Mouse (Mus musculus) embryo, embryonic 9.5 days (tissue): ENCODE measurements around the gene Isg15.

Experiments
- DNase-seq: peaks from one replicate; pipeline ENCODE4 v3.0.0-alpha.2; 2017; ENCODE audit errors: extremely low spot score

Isg15 gene

GRCm38 (mm10) chr4:156203001-156203412, 2.4 kb upstream of the Isg15 start, which contains the start of gene AW011738:
TSS of gene AW011738 (plus strand) at chr4:156203304.
- DNase-seq = peak; percentile 82

DNA sequence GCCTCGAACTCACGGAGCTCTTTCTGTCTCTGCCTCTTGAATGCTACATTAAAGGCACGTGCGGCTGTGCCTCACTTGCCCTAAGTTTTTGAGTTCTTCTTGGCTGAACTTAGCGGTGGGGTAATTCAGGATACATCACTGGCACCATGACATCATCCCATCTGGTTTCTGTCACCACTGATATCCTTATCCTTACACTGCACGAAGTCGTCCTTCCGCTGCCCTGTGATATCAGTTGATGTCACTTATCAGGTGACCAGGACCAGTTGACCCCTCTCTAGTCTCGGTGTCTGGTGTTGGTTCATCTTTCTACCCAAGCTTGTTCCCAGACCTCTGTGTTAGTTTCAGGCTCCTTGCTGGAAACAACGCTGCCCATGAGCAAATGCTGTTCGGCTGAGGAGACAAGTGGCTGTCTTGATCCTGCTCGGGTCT, 1.9 kb upstream of the Isg15 start:
- no peak for DNase-seq

- peak; percentile 96 for DNase-seq
These were observed 2.8 kb downstream of the Isg15 start for GRCm38 (mm10) chr4:156197829-156198205.

DNA sequence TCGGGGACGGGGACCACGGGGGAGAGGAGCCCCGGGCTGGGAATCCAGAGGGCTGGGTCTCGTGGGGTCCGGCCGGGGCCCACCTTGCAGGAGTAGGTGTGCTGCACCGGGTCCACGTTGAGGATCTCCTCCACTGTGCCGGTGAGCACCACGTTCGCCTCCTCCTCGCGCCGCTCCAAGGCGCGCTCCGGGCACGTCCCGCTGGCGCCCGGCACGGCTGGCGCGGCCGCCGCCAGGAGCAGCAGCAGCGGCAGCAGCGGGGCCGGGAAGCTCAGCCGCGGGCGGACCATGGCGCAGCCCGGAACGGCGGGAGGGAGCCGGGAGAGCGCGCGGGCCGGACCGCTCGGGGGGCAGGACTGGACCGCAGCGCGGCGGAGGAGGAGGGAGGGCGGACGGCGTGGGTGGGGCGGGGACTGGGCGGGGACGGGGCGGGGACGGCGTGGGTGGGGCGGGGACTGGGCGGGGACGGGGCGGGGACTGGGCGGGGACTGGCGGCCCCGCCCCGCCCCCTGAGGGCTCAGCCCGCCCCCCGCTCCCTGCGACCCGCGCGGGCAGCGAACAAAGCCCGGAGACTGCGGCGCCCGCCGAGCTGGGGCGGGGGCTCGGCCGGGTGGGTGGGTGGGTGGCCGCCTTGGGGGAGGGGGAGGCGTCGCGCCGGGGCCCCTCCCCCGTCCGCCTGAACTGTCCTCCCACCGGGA, 3.3 kb downstream of the Isg15 start, which contains the start of gene Agrn:
TSS of gene Agrn (minus strand) at position 358 of the 698 bp plus-strand sequence.
- no peak for DNase-seq

DNA sequence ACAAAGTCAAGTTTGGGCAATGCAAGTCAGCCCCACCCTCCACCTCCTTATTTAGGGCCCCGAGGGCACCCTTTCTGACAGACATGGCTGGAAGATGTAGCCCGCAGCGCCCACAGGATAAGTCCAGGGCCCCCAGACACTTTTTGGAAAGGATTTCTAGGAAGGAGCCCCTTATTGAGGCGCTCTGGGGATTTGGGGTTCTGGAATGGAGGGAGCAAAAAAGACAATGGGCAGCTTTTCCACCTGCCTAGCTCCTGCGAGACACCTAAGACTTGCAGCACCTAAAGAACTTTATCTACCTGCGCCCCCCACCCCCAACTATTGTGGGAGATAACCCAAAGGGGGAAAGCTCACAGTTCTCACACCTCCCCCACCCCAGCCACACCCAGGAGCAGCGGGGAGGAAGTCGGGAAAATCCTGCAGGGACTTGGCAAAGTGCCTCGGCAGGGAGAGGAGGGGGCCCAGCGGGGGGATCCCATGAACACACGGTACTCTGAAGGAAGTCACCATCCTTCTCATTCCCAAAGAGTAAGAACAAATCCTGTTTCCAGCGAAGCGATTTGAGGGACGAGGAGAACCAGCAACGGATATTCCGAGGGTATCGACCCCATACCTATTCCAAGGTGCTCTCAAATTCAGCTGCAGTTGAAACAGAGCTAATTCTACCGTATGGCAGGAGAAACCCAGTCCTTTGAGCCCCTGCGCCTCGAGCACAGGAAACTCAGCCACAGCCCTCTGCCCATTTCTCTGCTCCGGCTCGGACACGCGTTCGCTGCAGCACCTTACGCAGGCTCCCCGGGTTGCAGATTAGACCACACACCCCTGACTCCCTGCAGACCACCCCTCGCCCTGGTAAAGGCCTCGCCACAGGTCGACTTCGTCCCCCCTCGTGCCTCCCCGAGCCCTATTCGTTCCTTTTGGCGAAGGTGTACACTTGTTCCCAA, 4.4 kb downstream of the Isg15 start:
- peak; percentile 57 for DNase-seq

- peak; percentile 60 for DNase-seq
These were observed 6.3 kb downstream of the Isg15 start for GRCm38 (mm10) chr4:156194346-156194745.

- DNase-seq = no peak
These were observed 6.7 kb downstream of the Isg15 start for GRCm38 (mm10) chr4:156193906-156194305.

GRCm38 (mm10) chr4:156193200-156193590, 7.4 kb downstream of the Isg15 start:
- peak; percentile 48 for DNase-seq

DNA sequence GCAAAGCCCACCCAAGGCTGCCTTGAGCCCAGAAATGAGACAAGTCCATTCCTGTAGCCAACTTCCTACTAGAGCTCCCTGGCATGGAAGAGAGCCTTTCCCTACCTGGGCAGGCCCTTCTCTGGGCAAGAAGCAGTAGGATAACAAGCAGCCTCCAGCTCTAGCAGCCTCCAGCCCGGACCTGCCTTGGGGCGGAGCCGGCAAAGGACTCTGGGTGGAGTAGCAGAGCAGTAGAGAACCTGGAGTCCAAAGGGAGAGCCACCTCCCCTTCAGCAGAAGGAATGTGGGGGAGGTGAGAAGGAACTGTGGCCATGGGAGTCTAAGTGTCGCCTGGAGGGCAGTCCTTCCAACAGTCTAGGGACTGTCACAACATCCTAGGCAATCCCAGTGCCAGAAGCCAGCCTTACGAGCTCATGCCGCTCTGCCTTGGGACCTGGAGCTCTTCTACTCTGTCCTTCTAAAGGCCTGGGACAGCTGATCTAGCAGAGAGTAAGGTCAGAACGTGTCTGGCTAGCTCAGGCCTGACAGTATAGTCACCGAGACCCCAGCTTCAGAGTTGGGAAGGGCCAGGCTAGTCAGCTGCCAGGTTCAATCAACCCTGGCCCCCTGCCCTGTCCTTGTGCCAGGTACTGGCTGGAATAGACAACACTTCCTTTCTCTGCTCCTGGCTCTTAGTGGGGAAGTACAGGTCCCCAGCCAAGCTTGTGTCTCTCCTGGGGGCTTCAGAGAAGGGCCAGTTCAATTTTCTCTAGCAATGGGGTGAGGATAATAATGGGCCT, 8.0 kb downstream of the Isg15 start:
- DNase-seq = no peak

GRCm38 (mm10) chr4:156188811-156189323, 11.8 kb downstream of the Isg15 start:
- DNase-seq = peak; percentile 65

DNA sequence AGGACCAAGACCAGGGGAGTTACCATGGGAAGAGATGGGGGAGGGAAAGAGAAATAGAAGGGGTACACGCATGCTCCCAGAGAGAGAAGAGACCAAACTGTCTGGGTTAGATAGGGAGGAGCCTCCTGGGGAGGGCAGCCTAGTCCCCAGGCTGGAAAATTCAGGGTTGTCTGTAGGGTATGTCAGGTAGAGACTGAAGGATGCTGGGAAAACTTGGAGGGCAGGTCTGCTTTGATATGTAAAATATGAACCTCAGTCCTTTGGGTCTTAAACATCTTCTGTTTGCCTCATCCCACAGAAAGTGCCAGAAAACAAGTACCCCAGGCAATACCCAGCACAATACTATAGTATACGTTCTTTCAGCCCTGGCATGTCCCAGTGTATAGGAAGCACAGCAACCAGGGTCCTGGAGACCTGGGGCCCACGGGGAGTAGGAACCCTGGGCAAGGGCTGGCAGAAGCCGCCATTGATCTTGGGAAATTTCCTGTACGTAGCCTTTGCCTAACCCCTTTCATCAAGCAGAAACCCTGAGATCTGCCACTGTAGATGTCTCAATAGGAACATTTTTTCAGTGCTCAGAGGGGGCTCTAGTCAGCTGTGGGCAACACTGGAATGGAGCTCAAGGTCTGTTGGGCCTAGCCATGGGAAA, 12.3 kb downstream of the Isg15 start:
- no peak for DNase-seq

- DNase-seq = peak; percentile 72
These were observed 14.4 kb downstream of the Isg15 start for GRCm38 (mm10) chr4:156185950-156186850.

GRCm38 (mm10) chr4:156185456-156185949, 15.1 kb downstream of the Isg15 start:
- no peak for DNase-seq

DNA sequence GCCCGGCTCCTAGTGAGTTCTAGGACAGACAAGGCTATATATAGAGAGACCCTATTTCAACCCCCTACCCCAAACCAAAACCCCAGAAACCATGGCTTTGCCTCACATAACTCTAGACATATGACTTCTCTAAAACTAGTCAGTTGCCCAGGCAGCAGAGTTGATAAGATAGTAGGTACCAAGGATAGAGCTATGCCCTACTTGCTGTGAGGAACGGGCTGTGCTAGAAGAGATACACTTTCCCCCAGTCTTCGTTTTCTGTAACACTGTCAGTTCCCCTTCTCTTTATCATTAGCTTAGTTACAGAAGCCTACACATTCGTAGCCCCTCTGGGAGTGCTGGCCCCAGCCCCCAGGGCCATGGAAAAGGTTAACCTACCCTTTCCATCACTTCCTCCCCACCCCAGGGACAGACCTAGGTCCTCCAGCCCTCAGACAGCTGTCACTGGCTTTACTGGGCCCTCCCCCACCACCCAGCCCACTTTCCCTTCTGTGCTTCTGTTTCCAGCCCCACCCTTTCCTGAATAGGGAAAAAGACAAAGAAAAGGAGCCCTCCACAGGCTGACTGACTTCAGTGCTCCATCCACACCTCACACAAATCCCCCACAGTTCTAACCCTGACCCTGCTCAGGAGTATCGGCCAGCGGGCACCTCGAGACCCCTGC, 16.2 kb downstream of the Isg15 start:
- DNase-seq = no peak

DNA sequence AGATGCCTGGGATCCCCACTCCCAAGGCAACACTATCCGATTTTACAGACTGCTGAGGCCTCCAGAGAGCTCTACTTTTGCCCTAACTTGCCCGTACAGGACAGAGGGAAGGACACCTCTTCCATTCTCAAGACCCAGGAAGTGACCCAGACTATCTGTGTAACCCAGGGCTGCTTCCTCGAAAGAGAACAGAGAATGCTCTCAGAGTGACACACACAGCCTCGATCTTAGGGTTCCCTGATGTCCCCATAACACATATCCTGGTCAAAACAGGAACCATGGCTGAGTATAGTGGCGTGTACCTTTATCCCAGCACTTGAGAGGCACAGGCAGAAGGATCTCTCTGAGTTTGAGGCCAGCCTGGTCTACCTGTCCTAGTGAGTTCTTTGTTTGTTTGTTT, 16.9 kb downstream of the Isg15 start:
- DNase-seq = no peak

DNA sequence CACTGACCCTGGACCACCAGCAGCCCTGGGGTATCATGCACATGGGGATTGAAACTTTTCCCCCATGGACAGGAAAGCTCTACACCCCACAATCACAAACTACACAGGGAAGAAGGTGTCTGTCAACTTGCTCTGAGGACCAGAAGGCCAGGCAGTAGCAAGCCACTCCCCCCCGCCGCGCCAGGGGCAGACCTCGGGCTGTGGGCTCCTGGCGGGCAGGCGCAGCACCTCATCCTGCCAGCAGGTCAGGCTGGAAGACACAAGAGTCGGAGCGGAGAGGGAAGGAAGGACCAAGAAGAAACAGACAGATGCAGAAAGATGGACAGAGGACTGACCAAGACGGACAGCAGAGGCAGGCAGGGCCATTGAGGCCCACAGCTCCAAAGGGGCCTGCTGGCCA, 23.0 kb downstream of the Isg15 start:
- DNase-seq = no peak

GRCm38 (mm10) chr4:156171828-156172227, 28.8 kb downstream of the Isg15 start:
- no peak for DNase-seq

GRCm38 (mm10) chr4:156169129-156169528, 31.5 kb downstream of the Isg15 start:
- DNase-seq = no peak

- no peak for DNase-seq
These were observed 32.0 kb downstream of the Isg15 start for GRCm38 (mm10) chr4:156168611-156169010.
